In genomic region chr12:99026291-99026690, GRCm38 (mm10) we compare ENCODE assay signal across 14 mouse cellular contexts.
DNase-seq lines count a peak whose midpoint lies in the region; ATAC-seq and TF ChIP-seq lines count a peak whose summit lies in the region.
"Had no signal": no experiment of that assay in that cellular context is flagged by ENCODE, and none has a peak within 500 bp of the region (broad histone marks: within the 10 kb centered on the region; RNA-seq: fewer than 3 reads in every experiment).

No protein-coding gene starts in this region.

- H3K27ac ChIP-seq in forebrain, embryonic 15.5 days (replicated peaks), result no peak overlapping the region
- no peak overlapping the region for H3K27ac ChIP-seq in forebrain, embryonic 12.5 days
- H3K27ac ChIP-seq in midbrain, postnatal 0 days (ENCODE audit: low read depth, low read length), result no peak overlapping the region
- no peak overlapping the region for H3K27ac ChIP-seq in midbrain, embryonic 16.5 days (ENCODE audit: low read length)
- no peak overlapping the region for H3K27ac ChIP-seq in forebrain, embryonic 16.5 days (ENCODE audit: low read length)
- H3K27ac ChIP-seq: limb, embryonic 12.5 days; macrophage; neural tube, embryonic 13.5 days had no signal

- H3K9me3 ChIP-seq in forebrain, embryonic 15.5 days, result no peaks in the 10 kb centered on the region
- H3K9me3 ChIP-seq in forebrain, embryonic 12.5 days, result no peaks in the 10 kb centered on the region
- H3K9me3 ChIP-seq in midbrain, postnatal 0 days (ENCODE audit: low read length), result no peaks in the 10 kb centered on the region
- H3K9me3 ChIP-seq in midbrain, embryonic 16.5 days (replicated peaks; ENCODE audit: control insufficient read depth, low read length, poor library complexity, severe bottlenecking), result no peaks in the 10 kb centered on the region
- no peaks in the 10 kb centered on the region for H3K9me3 ChIP-seq in forebrain, embryonic 16.5 days (ENCODE audit: control insufficient read depth, low read length)
- H3K9me3 ChIP-seq: limb, embryonic 12.5 days; neural tube, embryonic 13.5 days had no signal

- H3K36me3 ChIP-seq in forebrain, embryonic 15.5 days, result no peaks in the 10 kb centered on the region
- H3K36me3 ChIP-seq in forebrain, embryonic 12.5 days (replicated peaks), result no peaks in the 10 kb centered on the region
- H3K36me3 ChIP-seq in midbrain, postnatal 0 days (ENCODE audit: insufficient read depth, low read length), result no peaks in the 10 kb centered on the region
- no peaks in the 10 kb centered on the region for H3K36me3 ChIP-seq in midbrain, embryonic 16.5 days (ENCODE audit: control insufficient read depth, insufficient read depth, low read length)
- H3K36me3 ChIP-seq in forebrain, embryonic 16.5 days (ENCODE audit: control insufficient read depth, insufficient read depth), result no peaks in the 10 kb centered on the region
- H3K36me3 ChIP-seq: limb, embryonic 12.5 days; neural tube, embryonic 13.5 days had no signal

- DNase-seq in midbrain, postnatal 0 days (ENCODE audit: low spot score), result peak; percentile 87
- DNase-seq in embryo, embryonic 10.5 days (ENCODE audit: low spot score), result no peak
- DNase-seq in right cerebral cortex, postnatal 4 days, result no peak
- DNase-seq: heart, postnatal 36 days; kidney, adult 2 months; midbrain, embryonic 14.5 days had no signal

- no peak overlapping the region for H3K4me2 ChIP-seq in forebrain, embryonic 15.5 days (replicated peaks)
- no peak overlapping the region for H3K4me2 ChIP-seq in forebrain, embryonic 12.5 days
- H3K4me2 ChIP-seq in midbrain, postnatal 0 days (ENCODE audit: low read depth, low read length, poor library complexity, severe bottlenecking), result no peak overlapping the region
- H3K4me2 ChIP-seq in midbrain, embryonic 16.5 days (ENCODE audit: low read length), result no peak overlapping the region
- H3K4me2 ChIP-seq in forebrain, embryonic 16.5 days (ENCODE audit: low read length), result no peak overlapping the region
- H3K4me2 ChIP-seq: limb, embryonic 12.5 days; neural tube, embryonic 13.5 days had no signal

- H3K9ac ChIP-seq in forebrain, embryonic 15.5 days (replicated peaks), result no peak overlapping the region
- H3K9ac ChIP-seq in forebrain, embryonic 12.5 days, result no peak overlapping the region
- no peak overlapping the region for H3K9ac ChIP-seq in midbrain, postnatal 0 days (replicated peaks; ENCODE audit: low read length, poor library complexity, severe bottlenecking)
- no peak overlapping the region for H3K9ac ChIP-seq in midbrain, embryonic 16.5 days (ENCODE audit: low read depth, low read length)
- no peak overlapping the region for H3K9ac ChIP-seq in forebrain, embryonic 16.5 days (replicated peaks; ENCODE audit: low read depth, low read length)
- H3K9ac ChIP-seq: limb, embryonic 12.5 days; neural tube, embryonic 13.5 days had no signal

- WGBS in forebrain, embryonic 15.5 days, result 54% methylated on average over 2 of the region's 2 CpGs
- WGBS in forebrain, embryonic 12.5 days, result 80% methylated on average over 2 of the region's 2 CpGs
- WGBS in midbrain, postnatal 0 days, result 78% methylated on average over 2 of the region's 2 CpGs
- WGBS in midbrain, embryonic 16.5 days, result 77% methylated on average over 2 of the region's 2 CpGs
- 43% methylated on average over 2 of the region's 2 CpGs for WGBS in forebrain, embryonic 16.5 days

- TF ChIP-seq CTCF in midbrain, postnatal 0 days (IDR thresholded peaks at IDR 0.05), result no peak

- ATAC-seq in forebrain, embryonic 15.5 days (replicated peaks), result peak; percentile 58; the same call in 1 of the 2 replicates
- no peak for ATAC-seq in forebrain, embryonic 12.5 days (ENCODE audit: low FRiP score)
- no peak for ATAC-seq in midbrain, postnatal 0 days (ENCODE audit: low FRiP score)
- no peak for ATAC-seq in midbrain, embryonic 16.5 days
- peak; percentile 79 for ATAC-seq in forebrain, embryonic 16.5 days
- ATAC-seq in erythroid progenitor cell, adult 5-6 weeks (replicated peaks; ENCODE audit: low FRiP score, poor library complexity, severe bottlenecking), result no peak

- peaks cover 26% of the 10 kb centered on the region for H3K4me1 ChIP-seq in forebrain, embryonic 15.5 days
- peaks cover 22% of the 10 kb centered on the region; the same call in 1 of the 2 replicates for H3K4me1 ChIP-seq in forebrain, embryonic 12.5 days
- peaks cover 9% of the 10 kb centered on the region; the same call in 1 of the 2 replicates for H3K4me1 ChIP-seq in midbrain, postnatal 0 days (ENCODE audit: insufficient read depth, low read length)
- peaks cover 13% of the 10 kb centered on the region for H3K4me1 ChIP-seq in midbrain, embryonic 16.5 days (ENCODE audit: control insufficient read depth, insufficient read depth, low read length)
- peaks cover 21% of the 10 kb centered on the region for H3K4me1 ChIP-seq in forebrain, embryonic 16.5 days (replicated peaks; ENCODE audit: control insufficient read depth, insufficient read depth, low read length)
- H3K4me1 ChIP-seq: limb, embryonic 12.5 days had no signal

- no peaks in the 10 kb centered on the region for H3K27me3 ChIP-seq in forebrain, embryonic 15.5 days
- H3K27me3 ChIP-seq in forebrain, embryonic 12.5 days, result peaks cover 17% of the 10 kb centered on the region; the same call in 1 of the 2 replicates
- H3K27me3 ChIP-seq in midbrain, postnatal 0 days (ENCODE audit: insufficient read depth, low read length), result no peaks in the 10 kb centered on the region
- no peaks in the 10 kb centered on the region for H3K27me3 ChIP-seq in midbrain, embryonic 16.5 days (ENCODE audit: control insufficient read depth, insufficient read depth, low read depth, low read length)
- no peaks in the 10 kb centered on the region for H3K27me3 ChIP-seq in forebrain, embryonic 16.5 days (replicated peaks; ENCODE audit: control insufficient read depth, insufficient read depth, low read length)
- H3K27me3 ChIP-seq: limb, embryonic 12.5 days had no signal

- no peak overlapping the region for H3K4me3 ChIP-seq in forebrain, embryonic 15.5 days
- H3K4me3 ChIP-seq in forebrain, embryonic 12.5 days (replicated peaks), result no peak overlapping the region
- H3K4me3 ChIP-seq in midbrain, postnatal 0 days (ENCODE audit: low read depth, low read length), result no peak overlapping the region
- H3K4me3 ChIP-seq in midbrain, embryonic 16.5 days (ENCODE audit: low read depth, low read length), result no peak overlapping the region
- H3K4me3 ChIP-seq in forebrain, embryonic 16.5 days (replicated peaks; ENCODE audit: low read length), result no peak overlapping the region
- H3K4me3 ChIP-seq: limb, embryonic 12.5 days; neural tube, embryonic 13.5 days had no signal

Comparison
In these comparisons a context has a peak if more than half of its experiments do, and no peak if none do; other contexts are left out.
1. ATAC-seq: peak in forebrain, embryonic 15.5 days (single experiment) and forebrain, embryonic 16.5 days (single experiment); none in forebrain, embryonic 12.5 days (single experiment), midbrain, postnatal 0 days (single experiment), midbrain, embryonic 16.5 days (single experiment) and erythroid progenitor cell, adult 5-6 weeks (single experiment).